Mouse (Mus musculus) MEL (cell line): ENCODE results near the gene BC030870. TPM values are rescaled to one million over a fixed set of nuclear protein-coding genes. Genes with fewer than 3 reads are reported as not detected.

ENCODE experiments used
- DNase-seq: peaks from one replicate; pipeline ENCODE4 v3.0.0; 2011; ENCODE audit warnings: low read depth, low spot score
- H3K27ac ChIP-seq: 2 replicates; pipeline ENCODE4 v1.5.1; 2012; ENCODE audit warnings: low read depth, mild to moderate bottlenecking, control low read depth, low read length, moderate library complexity; ENCODE audit not compliant: control insufficient read depth
- H3K27me3 ChIP-seq, 2 experiments: fragments of 150-350 bp in 1 of 2; sonication (generic) in 1 of 2; 2 replicates each; pipeline ENCODE4 v1.6.1; 2012; ENCODE audit warnings: low read length in 2 of 2, mild to moderate bottlenecking in 2 of 2, improper control_type of control experiment in 1 of 2, moderate library complexity in 1 of 2; ENCODE audit not compliant: insufficient read depth in 2 of 2, control insufficient read depth in 1 of 2
- H3K36me3 ChIP-seq, 2 experiments: 2 replicates each; pipeline ENCODE4 v1.6.1; 2012 to 2014; ENCODE audit warnings: low read length in 2 of 2, improper control_type of control experiment in 1 of 2, inconsistent platforms in 1 of 2, mild to moderate bottlenecking in 1 of 2; ENCODE audit not compliant: insufficient read depth in 2 of 2, control insufficient read depth in 1 of 2
- H3K4me1 ChIP-seq, 2 experiments: fragments of 150-350 bp in 1 of 2; sonication (generic) in 1 of 2; 2 replicates each; pipeline ENCODE4 v1.6.1; 2012; ENCODE audit warnings: low read length in 2 of 2, improper control_type of control experiment in 1 of 2, mild to moderate bottlenecking in 1 of 2; ENCODE audit not compliant: insufficient read depth in 2 of 2, control insufficient read depth in 1 of 2
- H3K4me3 ChIP-seq, 2 experiments: fragments of 150-350 bp in 1 of 2; sonication (generic) in 1 of 2; 2 replicates each; pipeline ENCODE4 v1.5.1; 2012; ENCODE audit warnings: low read depth in 2 of 2, low read length in 2 of 2, mild to moderate bottlenecking in 2 of 2, moderate library complexity in 2 of 2, control low read depth in 1 of 2, improper control_type of control experiment in 1 of 2; ENCODE audit not compliant: control insufficient read depth in 1 of 2, insufficient read depth in 1 of 2
- H3K79me2 ChIP-seq: 2 replicates; pipeline ENCODE4 v1.6.1; 2012; ENCODE audit warnings: mild to moderate bottlenecking, low read length, moderate library complexity; ENCODE audit not compliant: control insufficient read depth, poor library complexity, insufficient read depth
- H3K9ac ChIP-seq: 2 replicates; pipeline ENCODE4 v1.6.1; 2012; ENCODE audit warnings: low read depth, mild to moderate bottlenecking, control low read depth, low read length, moderate library complexity; ENCODE audit not compliant: control insufficient read depth, poor library complexity, severe bottlenecking
- H3K9me3 ChIP-seq: fragments of 150-350 bp; sonication (generic); replicated peaks from 2 replicates; pipeline ENCODE4 v1.6.1; 2012; ENCODE audit warnings: mild to moderate bottlenecking, low read length, improper control_type of control experiment, moderate library complexity; ENCODE audit not compliant: insufficient read depth
- BHLHE40 ChIP-seq: IDR thresholded peaks from 2 replicates; pipeline ENCODE4 v1.6.1; 2012; ENCODE audit warnings: low read depth, mild to moderate bottlenecking, inconsistent platforms, low read length, improper control_type of control experiment, borderline replicate concordance
- CTCF ChIP-seq, 3 experiments: IDR thresholded peaks in 2 of 3; conservative IDR thresholded peaks in 1 of 3; 2 replicates each; pipeline ENCODE4 v1.5.1; 2011 to 2012; ENCODE audit warnings: low read length in 3 of 3, low read depth in 2 of 3, mild to moderate bottlenecking in 2 of 3, improper control_type of control experiment in 1 of 3, inconsistent platforms in 1 of 3, mixed read lengths in 1 of 3, moderate library complexity in 1 of 3; ENCODE audit not compliant: control insufficient read depth in 1 of 3, insufficient read depth in 1 of 3, poor library complexity in 1 of 3, severe bottlenecking in 1 of 3
- EP300 ChIP-seq, 2 experiments: IDR thresholded peaks; 2 replicates each; pipeline ENCODE4 v1.6.1; 2011; ENCODE audit warnings: improper control_type of control experiment in 2 of 2, low read length in 2 of 2, low read depth in 1 of 2, mild to moderate bottlenecking in 1 of 2
- ETS1 ChIP-seq: IDR thresholded peaks from 2 replicates; pipeline ENCODE4 v1.6.1; 2012; ENCODE audit warnings: low read depth, mild to moderate bottlenecking, inconsistent platforms, low read length, improper control_type of control experiment, moderate library complexity
- GABPA ChIP-seq: IDR thresholded peaks from 2 replicates; pipeline ENCODE4 v1.6.1; 2012; ENCODE audit warnings: low read depth, mild to moderate bottlenecking, inconsistent platforms, low read length, improper control_type of control experiment, moderate library complexity
- HCFC1 ChIP-seq: IDR thresholded peaks from 2 replicates; pipeline ENCODE4 v1.6.1; 2012; ENCODE audit warnings: low read depth, mild to moderate bottlenecking, inconsistent platforms, low read length, improper control_type of control experiment, moderate library complexity
- JUND ChIP-seq: IDR thresholded peaks from 2 replicates; pipeline ENCODE4 v1.6.1; 2011; ENCODE audit warnings: low read depth, mild to moderate bottlenecking, improper control_type of control experiment, low read length
- KAT2A ChIP-seq: conservative IDR thresholded peaks from 2 replicates; pipeline ENCODE4 v1.6.1; 2012; ENCODE audit warnings: low read depth, low read length, improper control_type of control experiment, inconsistent platforms
- MAFK ChIP-seq: IDR thresholded peaks from 2 replicates; pipeline ENCODE4 v1.6.1; 2011; ENCODE audit warnings: low read depth, mild to moderate bottlenecking, low read length, improper control_type of control experiment, borderline replicate concordance
- MAZ ChIP-seq: IDR thresholded peaks from 2 replicates; pipeline ENCODE4 v1.6.1; 2012; ENCODE audit warnings: low read depth, mild to moderate bottlenecking, inconsistent platforms, low read length, improper control_type of control experiment
- MEF2A ChIP-seq: IDR thresholded peaks from 2 replicates; pipeline ENCODE4 v1.6.1; 2014; ENCODE audit warnings: low read depth, mild to moderate bottlenecking, inconsistent platforms, low read length, improper control_type of control experiment; ENCODE audit not compliant: poor library complexity, insufficient replicate concordance, severe bottlenecking; ENCODE audit errors: extremely low read depth
- MYB ChIP-seq: IDR thresholded peaks from 2 replicates; pipeline ENCODE4 v1.6.1; 2011; ENCODE audit warnings: mild to moderate bottlenecking, low read depth, low read length, improper control_type of control experiment
- MYC ChIP-seq: IDR thresholded peaks from 2 replicates; pipeline ENCODE4 v1.6.1; 2011; ENCODE audit warnings: low read depth, mild to moderate bottlenecking, low read length, improper control_type of control experiment, moderate library complexity
- NELFE ChIP-seq: IDR thresholded peaks from 2 replicates; pipeline ENCODE4 v1.6.1; 2011; ENCODE audit warnings: low read depth, low read length, improper control_type of control experiment
- NRF1 ChIP-seq: IDR thresholded peaks from 2 replicates; pipeline ENCODE4 v1.6.1; 2014; ENCODE audit warnings: low read depth, mild to moderate bottlenecking, inconsistent platforms, low read length, improper control_type of control experiment, moderate library complexity; ENCODE audit not compliant: poor library complexity, insufficient read depth, severe bottlenecking
- POLR2AphosphoS2 ChIP-seq: IDR thresholded peaks from 2 replicates; pipeline ENCODE4 v1.6.1; 2011; ENCODE audit warnings: low read length, improper control_type of control experiment
- POLR2AphosphoS5 ChIP-seq: IDR thresholded peaks from 2 replicates; pipeline ENCODE4 v1.6.1; 2012; ENCODE audit warnings: low read depth, borderline replicate concordance, mild to moderate bottlenecking, inconsistent platforms, low read length, moderate library complexity, mixed read lengths
- RAD21 ChIP-seq: IDR thresholded peaks from 2 replicates; pipeline ENCODE4 v1.6.1; 2011; ENCODE audit warnings: mild to moderate bottlenecking, low read depth, low read length, improper control_type of control experiment
- RCOR1 ChIP-seq: IDR thresholded peaks from 2 replicates; pipeline ENCODE4 v1.6.1; 2012; ENCODE audit warnings: low read depth, mild to moderate bottlenecking, inconsistent platforms, low read length, improper control_type of control experiment
- SMC3 ChIP-seq: IDR thresholded peaks from 2 replicates; pipeline ENCODE4 v1.6.1; 2011; ENCODE audit warnings: low read depth, low read length, improper control_type of control experiment
- TBP ChIP-seq: IDR thresholded peaks from 2 replicates; pipeline ENCODE4 v1.8.0; 2011; ENCODE audit warnings: low read depth, low read length, improper control_type of control experiment
- UBTF ChIP-seq: IDR thresholded peaks from 2 replicates; pipeline ENCODE4 v1.6.1; 2012; ENCODE audit warnings: low read depth, mild to moderate bottlenecking, inconsistent platforms, low read length, improper control_type of control experiment, moderate library complexity, borderline replicate concordance; ENCODE audit not compliant: insufficient read depth
- ZKSCAN1 ChIP-seq: IDR thresholded peaks from 2 replicates; pipeline ENCODE4 v1.6.1; 2012; ENCODE audit warnings: low read depth, mild to moderate bottlenecking, inconsistent platforms, low read length, improper control_type of control experiment, moderate library complexity
- ZMIZ1 ChIP-seq: IDR thresholded peaks from 2 replicates; pipeline ENCODE4 v1.6.1; 2012; ENCODE audit warnings: low read depth, mild to moderate bottlenecking, inconsistent platforms, low read length, improper control_type of control experiment, moderate library complexity
- polyA plus RNA-seq, 2 experiments: library from polyadenylated mRNA; stranded (reverse) in 1 of 2; unstranded in 1 of 2; fragments of >175 nt in 1 of 2; fragments of >200 nt in 1 of 2; gene quantifications; 2 replicates each; pipeline versions ENCODE4 v1.2.1 to v1.2.4; 2012; ENCODE audit warnings: low replicate concordance in 2 of 2, low read depth in 1 of 2; ENCODE audit not compliant: insufficient read length in 2 of 2, insufficient read depth in 1 of 2, missing spikeins in 1 of 2
- total RNA-seq: library from RNA; depleted of rRNA; stranded (reverse); fragments of 300-350 nt; gene quantifications from 2 replicates; pipeline ENCODE4 v1.2.3, GENCODE M21; 2012

The BC030870 gene
- total and polyA plus RNA-seq, 3 experiments = not detected

DNA sequence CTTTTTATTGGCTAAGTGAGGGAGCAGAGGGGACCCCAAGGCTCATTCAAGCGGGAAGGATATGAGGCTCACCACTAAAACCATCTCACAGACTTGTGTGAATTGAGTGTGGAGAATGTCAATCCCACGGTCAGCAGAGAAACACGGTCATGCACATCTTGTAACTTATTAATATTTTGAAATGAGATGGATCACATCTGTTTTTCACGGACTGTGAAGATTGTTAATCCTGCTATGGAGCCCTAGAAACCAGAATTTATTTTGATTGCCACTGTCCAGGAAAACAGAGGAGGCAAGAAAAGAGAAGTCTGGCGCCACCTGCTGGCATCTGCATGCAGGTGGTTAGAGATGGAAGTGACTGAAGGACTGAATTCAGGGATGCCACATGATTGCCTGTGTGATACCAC is 19.1 kb downstream of the BC030870 start:
- TF ChIP-seq UBTF = no peak
- TF ChIP-seq ZMIZ1 = no peak
- TF ChIP-seq GABPA = no peak
- TF ChIP-seq SMC3 = peak; percentile 60
- TF ChIP-seq NELFE = no peak
- no peak for TF ChIP-seq MYC
- no peak for TF ChIP-seq POLR2AphosphoS2
- no peak for TF ChIP-seq RCOR1
- TF ChIP-seq MAFK = no peak
- TF ChIP-seq RAD21 = peak; percentile 35
- peak; percentile 46 to 72 (median 59) for TF ChIP-seq CTCF (IDR thresholded peaks at IDR 0.05 in 2 of 3, conservative IDR thresholded peaks at IDR 0.05 in 1 of 3; ENCODE audit: control insufficient read depth in 1 of 3, insufficient read depth in 1 of 3, low read depth in 2 of 3, low read length in 3 of 3, poor library complexity in 1 of 3, severe bottlenecking in 1 of 3)
- no peaks in the 10 kb centered on the region for H3K36me3 ChIP-seq
- no peaks in the 10 kb centered on the region for H3K9me3 ChIP-seq
- no peaks in the 10 kb centered on the region for H3K27me3 ChIP-seq
- H3K79me2 ChIP-seq = no peaks in the 10 kb centered on the region
- H3K27ac ChIP-seq = no peak overlapping the region
- no peak overlapping the region for H3K9ac ChIP-seq
- peak; percentile 39 for DNase-seq
- no peak overlapping the region for H3K4me3 ChIP-seq
- H3K4me1 ChIP-seq = no peaks in the 10 kb centered on the region

DNA sequence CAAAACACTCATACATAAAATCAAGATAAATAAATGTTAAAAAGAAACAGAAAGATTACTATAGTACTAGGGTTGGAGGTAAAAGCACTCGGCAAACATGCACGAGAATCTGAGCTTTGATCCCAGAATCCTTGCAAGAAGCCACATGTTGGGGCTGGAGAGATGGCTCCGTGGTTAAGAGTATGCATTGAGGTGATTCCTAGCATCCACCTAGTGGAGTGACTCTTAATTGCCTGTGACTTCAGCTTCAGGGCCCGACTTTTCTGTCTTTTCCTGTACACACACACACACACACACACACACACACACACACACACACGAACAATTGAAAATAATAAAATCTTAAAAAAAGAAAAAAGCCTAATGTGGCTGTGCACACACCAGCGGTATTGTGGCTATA is 20.4 kb downstream of the BC030870 start:
- no peak for TF ChIP-seq ZKSCAN1
- no peak for TF ChIP-seq KAT2A
- TF ChIP-seq MYB = no peak
- TF ChIP-seq MYC = no peak
- TF ChIP-seq NRF1 = no peak
- TF ChIP-seq MEF2A = no peak
- no peak for TF ChIP-seq ZMIZ1
- no peak for TF ChIP-seq MAZ
- TF ChIP-seq JUND = no peak
- TF ChIP-seq EP300 (IDR thresholded peaks at IDR 0.05; ENCODE audit: low read depth in 1 of 2, low read length in 2 of 2) = no peak
- TF ChIP-seq HCFC1 = no peak
- no peak for TF ChIP-seq TBP
- TF ChIP-seq POLR2AphosphoS5 = no peak
- no peak for TF ChIP-seq BHLHE40
- TF ChIP-seq CTCF (IDR thresholded peaks at IDR 0.05 in 2 of 3, conservative IDR thresholded peaks at IDR 0.05 in 1 of 3; ENCODE audit: control insufficient read depth in 1 of 3, insufficient read depth in 1 of 3, low read depth in 2 of 3, low read length in 3 of 3, poor library complexity in 1 of 3, severe bottlenecking in 1 of 3) = no peak
- no peak for TF ChIP-seq ETS1
- TF ChIP-seq UBTF = no peak
- no peak overlapping the region for H3K27ac ChIP-seq
- no peaks in the 10 kb centered on the region for H3K9me3 ChIP-seq
- no peak overlapping the region for H3K4me3 ChIP-seq
- H3K4me1 ChIP-seq = no peaks in the 10 kb centered on the region
- H3K36me3 ChIP-seq = no peaks in the 10 kb centered on the region
- H3K27me3 ChIP-seq = no peaks in the 10 kb centered on the region
- H3K79me2 ChIP-seq = no peaks in the 10 kb centered on the region
- H3K9ac ChIP-seq = no peak overlapping the region
- DNase-seq = no peak
